In genomic region chr12:104915681-104916080, GRCm38 (mm10) we compare ENCODE assay signal across 21 mouse cellular contexts. TPM values are rescaled to one million over a fixed set of nuclear protein-coding genes. Genes with fewer than 3 reads are reported as not detected.
DNase-seq lines count a peak whose midpoint lies in the region; ATAC-seq lines count a peak whose summit lies in the region.
"Had no signal": no experiment of that assay in that cellular context is flagged by ENCODE, and none has a peak within 500 bp of the region (broad histone marks: within the 10 kb centered on the region; RNA-seq: fewer than 3 reads in every experiment).

No protein-coding gene starts in this region.

- no peak overlapping the region for H3K9ac ChIP-seq in forebrain, embryonic 14.5 days (ENCODE audit: low read length)
- no peak overlapping the region for H3K9ac ChIP-seq in midbrain, embryonic 13.5 days (replicated peaks)
- H3K9ac ChIP-seq: embryonic facial prominence, embryonic 12.5 days; forebrain, embryonic 12.5 days; forebrain, embryonic 15.5 days; forebrain, postnatal 0 days had no signal

- no peak overlapping the region for H3K4me3 ChIP-seq in forebrain, embryonic 10.5 days
- H3K4me3 ChIP-seq in forebrain, embryonic 14.5 days (ENCODE audit: low read depth, low read length), result no peak overlapping the region
- H3K4me3 ChIP-seq in midbrain, embryonic 13.5 days (replicated peaks), result no peak overlapping the region
- H3K4me3 ChIP-seq: embryonic facial prominence, embryonic 10.5 days; embryonic facial prominence, embryonic 12.5 days; forebrain, embryonic 12.5 days; forebrain, embryonic 15.5 days had no signal

- no peak for DNase-seq in forebrain, embryonic 10.5 days (ENCODE audit: extremely low spot score, low spot score)
- no peak for DNase-seq in forebrain, embryonic 14.5 days (ENCODE audit: low spot score)
- DNase-seq in ES-CJ7 (ENCODE audit: low read depth, low spot score) (peak; percentile 88), ZHBTc4 (ENCODE audit: low read depth, low spot score) (peak; percentile 92)
- DNase-seq in cerebellum, adult 11-12 months, result no peak
- DNase-seq: adrenal gland, adult 2 months; adrenal gland, postnatal 10 days; adrenal gland, postnatal 25 days; B cell, adult 2 months; cerebellum, adult 11 months; cerebellum, adult 2 months; cerebellum, adult 9-10 months; cerebellum, postnatal 10 days; cerebellum, postnatal 25 days; forebrain, postnatal 0 days had no signal

- no peaks in the 10 kb centered on the region for H3K36me3 ChIP-seq in forebrain, embryonic 10.5 days (replicated peaks)
- no peaks in the 10 kb centered on the region for H3K36me3 ChIP-seq in forebrain, embryonic 14.5 days (ENCODE audit: control insufficient read depth, insufficient read depth, low read length)
- no peaks in the 10 kb centered on the region for H3K36me3 ChIP-seq in midbrain, embryonic 13.5 days
- H3K36me3 ChIP-seq: embryonic facial prominence, embryonic 10.5 days; embryonic facial prominence, embryonic 12.5 days; forebrain, embryonic 12.5 days; forebrain, embryonic 15.5 days had no signal

- peaks cover 5% of the 10 kb centered on the region; the same call in 1 of the 2 replicates for H3K9me3 ChIP-seq in forebrain, embryonic 10.5 days
- H3K9me3 ChIP-seq in forebrain, embryonic 14.5 days (replicated peaks; ENCODE audit: control insufficient read depth, low read length), result no peaks in the 10 kb centered on the region
- no peaks in the 10 kb centered on the region for H3K9me3 ChIP-seq in midbrain, embryonic 13.5 days
- H3K9me3 ChIP-seq: embryonic facial prominence, embryonic 10.5 days; embryonic facial prominence, embryonic 12.5 days; forebrain, embryonic 15.5 days had no signal

- peaks cover 21% of the 10 kb centered on the region for H3K27me3 ChIP-seq in forebrain, embryonic 10.5 days (ENCODE audit: poor library complexity, severe bottlenecking)
- no peaks in the 10 kb centered on the region for H3K27me3 ChIP-seq in forebrain, embryonic 14.5 days (replicated peaks; ENCODE audit: control insufficient read depth, insufficient read depth, low read length)
- H3K27me3 ChIP-seq in midbrain, embryonic 13.5 days, result no peaks in the 10 kb centered on the region
- H3K27me3 ChIP-seq: embryonic facial prominence, embryonic 12.5 days; forebrain, embryonic 15.5 days had no signal

- 51% methylated on average over 4 of the region's 4 CpGs for WGBS in forebrain, embryonic 10.5 days
- WGBS in forebrain, embryonic 14.5 days, result 42% methylated on average over 4 of the region's 4 CpGs
- WGBS in midbrain, embryonic 13.5 days, result 30% methylated on average over 4 of the region's 4 CpGs

- peak overlapping the region; percentile 3; the same call in 1 of the 2 replicates for H3K27ac ChIP-seq in forebrain, embryonic 10.5 days
- no peak overlapping the region for H3K27ac ChIP-seq in forebrain, embryonic 14.5 days (ENCODE audit: low read depth, low read length)
- no peak overlapping the region for H3K27ac ChIP-seq in midbrain, embryonic 13.5 days
- H3K27ac ChIP-seq: embryonic facial prominence, embryonic 10.5 days; embryonic facial prominence, embryonic 12.5 days; forebrain, embryonic 12.5 days; forebrain, embryonic 15.5 days had no signal

- H3K4me2 ChIP-seq in forebrain, embryonic 14.5 days (ENCODE audit: low read length), result no peak overlapping the region
- no peak overlapping the region for H3K4me2 ChIP-seq in midbrain, embryonic 13.5 days (replicated peaks)
- H3K4me2 ChIP-seq: embryonic facial prominence, embryonic 12.5 days; forebrain, embryonic 12.5 days; forebrain, embryonic 15.5 days had no signal

- peaks cover 31% of the 10 kb centered on the region for H3K4me1 ChIP-seq in forebrain, embryonic 10.5 days
- H3K4me1 ChIP-seq in forebrain, embryonic 14.5 days (ENCODE audit: control insufficient read depth, insufficient read depth, low read length), result no peaks in the 10 kb centered on the region
- H3K4me1 ChIP-seq in midbrain, embryonic 13.5 days (replicated peaks), result peaks cover 10% of the 10 kb centered on the region
- H3K4me1 ChIP-seq: forebrain, embryonic 15.5 days had no signal

- ATAC-seq in forebrain, embryonic 14.5 days, result no peak
- no peak for ATAC-seq in midbrain, embryonic 13.5 days
- ATAC-seq: CD4-positive, CD25-positive, alpha-beta regulatory T cell, adult 4 months; forebrain, embryonic 15.5 days; forebrain, postnatal 0 days had no signal

RNA-seq across cellular contexts. Expression of gene Clmn, which starts 50.8 kb away (rescaled TPM):
- polyA plus RNA-seq in forebrain, embryonic 10.5 days (2016; fragmentation: Nextera tagmentation; extraction: Ambion mirVana), result 1.6 and 2.1 TPM in 2 replicates
- polyA plus RNA-seq in forebrain, embryonic 14.5 days (2014; fragmentation: Nextera tagmentation; extraction: Ambion mirVana), result 0.33 and 0.72 TPM in 2 replicates
- 0.98 and 1.1 TPM in 2 replicates for polyA plus RNA-seq in midbrain, embryonic 13.5 days (2015; fragmentation: Nextera tagmentation; extraction: Ambion mirVana)
- polyA plus RNA-seq: CD4-positive, CD25-positive, alpha-beta regulatory T cell, adult 4 months had no signal

Comparison
In these comparisons a context has a peak if more than half of its experiments do, and no peak if none do; other contexts are left out.
1. DNase-seq: peak in ES-CJ7 (single experiment) and ZHBTc4 (single experiment); none in forebrain, embryonic 10.5 days (single experiment), forebrain, embryonic 14.5 days (single experiment) and cerebellum, adult 11-12 months (single experiment).